Mouse (Mus musculus) cerebellum, postnatal 36 days (tissue): ENCODE results near the gene Uqcc3.
"Not testable (repeated sequence)": the region's sequence is repeated elsewhere in the genome, so short reads cannot be mapped to it uniquely, and the experiment has no call there.

Source experiments
- DNase-seq, 2 experiments: peaks; one replicate each; pipeline ENCODE4 v3.0.0; 2021 to 2022; ENCODE audit warnings: mixed read lengths in 2 of 2

The Uqcc3 gene

DNA sequence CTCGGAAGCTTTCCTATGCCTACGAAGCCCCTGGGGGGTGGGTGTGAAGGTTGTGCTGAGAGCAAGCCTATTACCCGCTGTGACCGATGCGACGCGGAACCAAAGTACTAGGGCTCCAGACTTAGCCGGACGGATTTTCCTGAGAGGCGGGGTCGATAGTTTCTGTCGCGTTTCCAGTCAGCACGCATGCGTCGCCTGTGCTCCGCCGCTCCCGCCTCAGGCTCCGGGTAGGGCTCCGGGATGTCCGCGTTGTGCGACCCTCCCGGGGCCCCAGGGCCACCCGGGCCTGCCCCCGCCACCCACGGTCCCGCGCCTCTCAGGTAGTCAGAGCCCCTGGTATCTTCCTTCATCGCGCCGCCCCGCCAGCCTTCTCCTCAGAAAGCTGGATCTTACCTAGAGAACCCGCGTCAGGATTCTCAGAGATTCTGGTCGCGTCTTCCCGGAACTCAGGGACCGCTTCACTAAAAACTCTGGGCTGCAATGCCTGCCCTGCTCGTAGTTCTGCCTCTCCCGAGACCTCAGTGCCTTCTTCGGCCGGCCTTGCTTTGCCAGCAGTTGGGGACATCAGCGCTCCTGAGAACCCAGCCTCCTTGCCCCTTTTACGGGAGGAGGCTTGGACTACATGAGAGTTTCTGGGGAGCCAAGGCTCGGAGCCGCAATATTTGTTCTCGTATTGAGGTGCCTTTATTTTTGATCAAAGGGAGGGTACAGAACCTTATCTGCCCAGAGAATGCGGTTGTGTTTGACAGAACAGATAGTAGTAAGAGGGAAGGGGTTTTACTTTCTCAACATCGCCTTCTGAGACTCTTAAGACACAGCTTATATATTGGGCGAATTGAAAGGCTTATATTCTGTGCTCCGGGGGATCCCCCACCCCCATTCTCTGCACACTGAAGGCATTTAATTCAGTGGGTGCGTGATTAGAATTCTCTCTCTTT is 12.4 kb upstream of the Uqcc3 start, which contains the start of gene Ints5:
TSS of gene Ints5 (plus strand) at position 177 of the 938 bp plus-strand sequence.
- DNase-seq = peak; percentile 86 to 90

DNA sequence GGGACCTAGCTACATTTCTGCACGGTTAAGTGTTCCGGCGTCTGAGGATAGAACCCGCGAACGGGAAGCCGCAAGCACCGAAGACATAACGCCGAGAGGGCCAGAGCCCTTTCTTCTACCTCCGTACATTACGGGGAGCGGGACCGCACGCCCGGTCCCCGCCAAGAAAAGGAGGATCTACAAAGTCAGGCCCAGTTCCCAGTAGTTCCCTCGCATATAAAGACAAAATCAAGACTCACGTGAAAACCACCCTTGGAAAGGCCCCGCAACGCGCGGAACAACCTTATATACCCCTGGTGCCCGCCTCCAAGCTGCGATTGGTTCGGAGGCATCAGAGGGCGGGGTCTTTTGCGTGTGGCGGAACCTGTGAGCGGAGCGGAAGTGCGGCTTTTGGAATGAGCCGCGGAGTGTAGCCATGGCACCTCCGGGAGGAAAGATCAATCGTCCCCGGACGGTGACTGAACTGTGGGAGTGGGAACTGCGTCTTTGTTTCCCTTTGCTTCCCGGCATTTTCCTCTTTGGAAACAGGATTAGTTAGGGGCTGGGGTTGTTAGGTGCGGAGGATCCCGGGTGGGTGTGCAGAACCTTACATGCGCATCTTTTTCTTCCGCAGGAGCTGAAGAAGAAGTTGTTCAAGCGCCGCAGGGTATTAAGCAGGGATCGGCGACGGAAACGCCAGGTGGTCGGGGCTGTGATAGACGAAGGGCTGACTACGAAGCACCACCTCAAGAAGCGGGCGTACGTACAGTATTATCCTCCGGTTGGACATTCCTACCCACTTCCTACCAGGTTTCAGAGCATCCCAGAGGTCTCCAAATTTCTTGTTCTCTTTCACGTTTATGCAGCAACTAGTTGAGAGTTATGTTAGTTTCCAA is 8.0 kb upstream of the Uqcc3 start, which contains the start of the genes 1810009A15Rik and Gm49416:
TSS of gene 1810009A15Rik (plus strand) at position 343 of the 875 bp plus-strand sequence.
TSS of gene Gm49416 (plus strand) at position 416 of the 875 bp plus-strand sequence.
- peak; percentile 93 for DNase-seq

DNA sequence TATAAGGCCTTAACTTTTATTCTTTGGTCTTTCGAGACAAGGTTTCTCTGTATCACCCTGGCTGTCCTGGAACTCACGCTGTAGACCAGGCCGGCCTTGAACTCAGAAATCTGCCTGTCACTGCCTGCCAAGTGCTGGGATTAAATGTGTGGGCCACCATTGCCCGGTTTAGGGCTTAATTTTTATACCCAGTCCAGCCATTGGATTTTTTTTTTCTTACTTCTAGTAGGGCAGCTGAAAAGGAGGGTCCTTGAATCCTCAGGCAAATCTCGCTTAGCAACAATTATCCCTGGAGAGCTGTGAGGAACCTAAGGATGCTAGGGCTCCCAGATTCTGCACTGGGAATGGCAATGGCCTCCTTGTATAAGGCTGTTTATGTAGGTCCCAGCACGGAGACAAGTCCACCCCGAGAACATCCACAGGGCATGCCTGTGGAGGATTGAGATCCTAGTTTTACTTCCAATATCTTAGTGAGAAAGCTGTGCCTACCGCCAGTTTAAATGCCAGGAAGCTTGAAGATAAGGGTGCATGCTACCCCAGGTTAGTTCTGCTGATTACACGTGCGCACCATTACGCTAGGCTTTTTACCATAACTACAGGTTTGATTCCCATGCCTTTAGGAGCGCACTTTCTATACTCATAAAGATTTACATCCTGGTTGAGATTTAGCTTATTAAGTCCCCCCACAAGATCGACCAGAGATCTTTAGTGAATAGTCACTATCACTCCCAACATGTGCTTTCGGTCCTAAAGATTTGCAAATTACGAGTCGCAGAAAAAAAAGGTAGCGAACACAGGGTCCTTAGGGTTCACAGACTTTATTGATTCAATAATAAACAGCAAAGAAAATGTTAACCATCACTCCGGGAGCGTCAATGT is 7.1 kb upstream of the Uqcc3 start:
- DNase-seq = no peak

DNA sequence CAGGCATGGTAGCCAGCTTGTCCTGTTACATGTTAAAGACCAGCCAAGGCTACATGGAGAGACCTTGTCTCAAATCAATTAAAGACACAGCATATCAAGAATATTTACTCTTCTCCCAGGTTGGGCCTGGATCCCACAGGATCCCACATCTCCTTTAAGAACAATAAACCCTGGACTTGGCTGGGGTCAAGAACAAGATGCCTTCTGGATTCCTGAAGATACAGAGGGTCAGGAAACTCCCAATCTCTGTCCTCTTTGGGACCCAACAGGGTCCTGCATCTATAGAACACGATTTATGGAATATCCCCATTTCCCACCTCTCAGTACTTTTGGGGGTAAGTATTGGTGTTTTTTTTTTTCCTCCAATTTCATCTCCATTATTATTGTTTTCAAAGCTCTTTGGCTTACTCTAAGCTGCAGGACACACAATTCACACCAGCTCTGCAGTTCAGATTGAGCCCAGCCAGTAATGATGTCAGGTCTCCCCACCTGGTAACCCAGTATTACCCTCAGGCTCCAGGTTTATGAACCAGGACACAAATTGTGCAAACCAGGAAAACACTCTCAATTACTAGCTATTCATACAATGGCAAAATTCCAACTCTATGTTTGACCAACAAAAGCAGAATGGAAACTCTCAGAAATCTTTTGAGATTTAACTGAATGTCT is 6.3 kb upstream of the Uqcc3 start:
- no peak for DNase-seq

DNA sequence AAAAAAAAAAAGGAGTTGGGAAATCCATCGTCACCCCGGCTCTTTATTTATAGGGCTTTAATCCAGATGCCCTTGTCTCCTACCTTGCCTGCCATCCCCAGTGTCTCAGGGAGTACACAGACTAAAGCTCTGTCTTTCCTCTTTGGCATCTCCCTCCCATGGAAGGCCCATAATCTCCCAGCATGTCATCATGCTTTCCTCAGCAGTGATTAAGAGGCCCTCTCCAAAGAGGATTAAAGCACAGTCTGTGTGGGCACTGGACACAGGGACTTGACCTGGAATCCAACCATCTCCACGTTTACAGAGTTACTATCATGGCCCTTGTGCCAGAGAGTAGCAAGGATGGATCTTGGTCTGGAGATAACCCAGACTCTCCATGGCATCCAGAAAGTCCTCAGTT is 2.9 kb upstream of the Uqcc3 start, which contains the start of the genes Lbhd1 and Gm49403:
TSS of gene Lbhd1 (plus strand) at position 117 of the 400 bp plus-strand sequence.
TSS of gene Gm49403 (plus strand) at position 315 of the 400 bp plus-strand sequence.
- DNase-seq = no peak

DNA sequence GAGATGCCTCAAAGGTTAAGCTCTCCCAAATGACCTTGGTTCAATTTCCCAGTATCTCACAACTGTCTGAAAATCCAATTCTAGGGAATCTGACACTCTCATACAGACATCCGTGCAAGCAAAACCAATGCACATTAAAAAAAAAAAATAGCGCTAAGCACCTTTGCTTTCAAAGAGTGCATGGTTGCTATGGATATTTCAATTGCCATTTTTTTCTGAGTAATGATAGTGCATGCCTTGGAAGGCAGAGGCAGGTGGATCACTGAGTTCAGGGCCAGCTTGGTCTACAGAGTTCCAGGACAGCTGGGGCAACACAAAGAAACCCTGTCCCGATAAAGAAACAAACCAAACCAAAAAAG is 290 bp upstream of the Uqcc3 start:
- no peak for DNase-seq

DNA sequence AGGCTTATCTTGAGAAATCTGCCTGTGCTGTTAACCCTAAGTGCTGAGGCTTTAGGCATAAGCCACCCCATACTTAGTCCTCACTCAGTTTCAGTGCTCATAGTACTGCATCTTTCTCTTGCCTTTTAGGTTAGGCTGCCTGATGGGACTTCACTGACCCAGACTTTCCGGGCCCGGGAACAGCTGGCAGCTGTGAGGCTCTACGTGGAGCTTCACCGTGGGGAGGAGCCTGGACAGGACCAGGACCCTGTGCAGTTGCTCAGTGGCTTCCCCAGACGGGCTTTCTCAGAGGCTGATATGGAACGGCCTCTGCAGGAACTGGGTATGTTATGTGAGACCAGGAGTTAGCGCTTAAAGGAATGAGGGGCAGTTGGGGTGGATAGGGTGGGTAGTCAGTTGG is 5.7 kb downstream of the Uqcc3 start:
- no peak for DNase-seq

DNA sequence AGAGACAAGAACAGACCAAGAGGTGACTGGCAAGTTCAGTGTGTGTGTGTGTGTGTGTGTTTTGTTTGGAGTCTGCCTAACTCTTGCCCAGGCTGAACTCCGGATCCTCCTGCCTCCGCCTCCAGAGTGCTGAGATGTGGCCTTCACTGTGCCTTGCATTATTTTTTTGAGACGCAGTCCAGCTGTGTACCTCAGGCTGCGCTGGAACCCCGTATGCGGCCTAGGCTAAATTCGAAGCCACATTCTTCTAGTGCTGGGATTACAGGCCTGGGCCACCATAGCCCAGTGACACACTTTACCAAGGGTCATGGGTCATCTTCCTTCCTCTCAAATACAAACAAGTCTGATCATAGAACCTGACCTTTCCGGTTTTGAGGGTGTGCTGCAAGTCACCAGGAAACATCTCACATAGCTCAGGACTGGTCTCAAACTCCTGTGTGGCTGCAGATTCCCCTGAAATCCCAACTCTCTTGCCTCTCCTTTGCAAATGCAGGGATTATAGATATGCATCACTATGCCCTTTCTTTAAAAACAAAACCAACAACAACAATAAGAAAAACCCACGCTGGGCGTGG is 8.4 kb downstream of the Uqcc3 start:
- no peak for DNase-seq

DNA sequence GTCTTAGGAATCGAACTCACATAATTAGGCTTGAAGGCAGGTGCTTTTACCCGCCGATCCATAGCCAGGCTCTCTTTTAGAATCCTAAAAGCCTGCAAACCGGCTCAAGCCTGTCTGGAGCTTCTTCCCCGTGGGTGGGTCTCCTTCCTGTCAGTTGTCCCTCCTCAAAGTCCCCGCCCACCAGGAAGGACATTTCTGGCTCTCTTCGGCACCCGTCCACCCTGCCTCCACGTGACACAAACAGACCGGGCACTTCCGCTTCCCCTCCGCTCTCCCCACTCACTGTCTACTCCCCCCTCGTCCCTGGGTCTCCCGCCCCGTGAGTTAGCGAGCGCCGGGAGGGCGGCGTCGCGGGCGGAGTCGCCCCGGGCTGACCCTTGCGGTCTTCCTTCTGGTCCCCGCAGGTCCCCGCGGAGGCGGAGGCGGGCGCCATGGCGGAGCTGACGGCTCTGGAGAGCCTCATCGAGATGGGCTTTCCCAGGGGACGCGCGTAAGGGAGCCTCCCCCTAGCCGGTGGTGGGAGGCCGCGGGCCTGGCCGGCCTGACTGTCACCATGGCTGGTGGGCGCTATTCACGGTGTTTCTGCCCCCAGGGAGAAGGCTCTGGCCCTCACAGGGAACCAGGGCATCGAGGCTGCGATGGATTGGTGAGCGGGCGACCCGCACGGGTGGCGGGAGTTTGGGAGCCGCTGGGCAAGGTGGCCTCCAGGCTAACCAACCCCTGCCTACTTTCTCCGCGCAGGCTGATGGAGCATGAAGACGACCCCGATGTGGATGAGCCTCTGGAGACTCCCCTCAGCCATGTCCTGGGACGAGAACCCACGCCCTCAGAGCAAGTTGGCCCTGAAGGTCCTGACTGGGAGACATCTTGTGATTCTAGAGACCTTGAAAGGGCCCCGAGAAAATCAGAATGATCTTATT is 9.2 kb downstream of the Uqcc3 start, which contains the start of gene Ubxn1:
TSS of gene Ubxn1 (plus strand) at position 230 of the 920 bp plus-strand sequence.
- DNase-seq = peak; percentile 97 to 98

DNA sequence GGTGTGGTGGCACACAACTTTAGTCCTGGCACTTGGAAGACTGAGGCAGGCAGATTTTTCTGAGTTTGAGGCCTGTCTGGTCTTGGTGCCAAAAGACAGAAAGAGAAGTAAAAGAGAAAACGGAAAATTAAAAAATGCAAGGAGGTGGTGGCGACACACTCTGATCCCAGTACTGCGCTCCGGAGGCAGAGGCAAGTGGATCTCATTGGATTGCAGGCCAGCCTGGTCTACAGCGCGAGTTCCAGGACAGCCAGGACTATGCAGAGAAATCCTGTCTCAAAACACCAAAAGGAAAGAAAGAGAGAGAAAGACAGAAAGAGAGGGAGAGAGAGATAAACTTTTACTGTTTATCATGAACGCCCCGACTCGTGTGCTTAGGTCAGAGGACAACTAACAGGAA is 9.9 kb downstream of the Uqcc3 start:
- no peak for DNase-seq

DNA sequence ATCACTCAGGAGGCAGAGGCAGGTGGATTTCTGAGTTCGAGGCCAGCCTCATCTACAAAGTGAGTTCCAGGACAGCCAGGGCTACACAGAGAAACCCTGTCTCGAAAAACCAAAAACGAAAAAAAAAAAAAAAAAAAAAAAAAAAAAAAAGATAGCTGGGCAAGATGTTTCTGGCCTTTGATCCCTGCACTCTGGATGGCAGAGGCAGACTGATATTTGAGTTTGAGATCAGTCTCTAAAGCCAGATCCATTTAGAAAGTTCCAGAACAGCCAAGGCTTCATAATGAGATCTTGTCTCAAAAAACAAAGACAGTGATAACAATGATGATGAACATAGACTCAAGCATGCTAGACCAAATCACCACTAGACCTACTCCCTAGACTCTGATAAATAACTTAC is 10.3 kb downstream of the Uqcc3 start:
- DNase-seq = not testable (repeated sequence)

DNA sequence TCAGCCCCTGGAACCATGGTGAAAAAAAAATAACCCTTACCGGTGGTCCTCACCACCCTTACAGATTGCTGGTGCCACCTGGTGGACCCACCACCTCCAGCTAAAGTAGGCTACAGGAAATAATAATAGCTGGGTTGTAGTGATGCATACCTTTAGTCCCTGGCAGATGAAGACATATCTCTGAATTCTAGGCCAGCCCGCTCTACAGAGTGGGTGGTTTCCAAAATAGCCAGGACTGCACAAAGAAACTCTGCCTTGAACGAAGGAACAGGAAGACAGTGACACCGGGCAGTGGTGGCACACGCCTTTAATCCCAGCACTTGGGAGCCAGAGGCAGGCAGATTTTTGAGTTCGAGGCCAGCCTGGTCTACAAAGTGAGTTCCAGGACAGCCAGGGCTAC is 16.5 kb downstream of the Uqcc3 start:
- no peak for DNase-seq

DNA sequence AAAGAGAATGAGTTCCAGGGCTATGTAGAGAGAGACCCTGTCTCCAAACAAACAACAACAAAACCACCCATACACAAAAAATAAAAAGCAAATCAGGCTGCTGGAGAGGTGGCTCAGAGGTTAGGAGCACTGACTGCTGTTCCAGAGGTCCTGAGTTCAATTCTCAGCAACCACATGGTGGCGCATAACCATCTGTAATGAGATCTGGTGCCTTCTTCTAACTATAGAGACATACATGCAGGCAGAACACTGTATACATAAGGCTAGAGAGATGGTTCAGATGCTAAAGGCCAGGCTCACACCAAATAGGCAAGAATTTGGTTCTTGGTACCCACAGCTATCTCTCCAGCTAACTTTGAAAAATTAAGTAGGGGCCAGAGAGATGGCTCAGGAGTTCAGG is 21.7 kb downstream of the Uqcc3 start:
- DNase-seq = peak; percentile 31 to 33

DNA sequence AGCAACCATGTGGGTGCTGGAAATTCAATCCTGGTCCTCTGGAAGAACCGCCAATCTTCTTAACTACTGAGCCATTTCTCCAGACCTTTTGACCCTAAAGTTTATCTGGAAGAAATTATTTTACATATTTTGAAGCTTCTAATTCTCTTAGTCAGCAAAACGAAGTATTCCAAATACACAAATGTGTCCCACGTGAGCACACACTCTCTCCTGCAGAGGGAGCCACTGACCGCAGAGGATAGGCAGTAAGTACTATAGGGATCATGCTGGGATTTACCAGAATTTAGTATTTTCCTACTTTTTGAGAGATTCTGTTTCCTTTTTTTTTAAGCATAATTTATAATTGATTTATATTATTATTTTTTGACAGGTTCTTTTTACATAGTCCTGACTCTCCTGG is 23.0 kb downstream of the Uqcc3 start:
- DNase-seq = peak in 1 of 2 experiments; percentile 33

DNA sequence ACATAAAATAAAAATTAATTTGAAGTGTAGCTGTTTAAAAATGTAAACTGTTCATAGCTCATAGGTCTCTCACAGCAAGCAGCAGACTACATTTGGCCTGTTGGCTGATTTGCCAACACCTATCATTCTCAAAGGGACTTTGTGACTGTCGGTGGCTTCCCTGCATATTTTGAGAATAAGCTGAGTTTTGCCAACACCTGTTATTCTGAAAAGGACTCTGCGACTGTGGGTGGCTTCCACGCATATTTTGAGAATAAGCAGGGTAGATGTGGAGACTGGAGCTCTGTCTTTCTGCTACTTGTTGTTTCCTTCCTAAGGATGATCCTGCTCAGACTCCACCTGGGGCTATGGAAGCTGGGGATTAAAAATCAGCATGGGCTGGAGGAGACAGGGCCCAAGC is 27.6 kb downstream of the Uqcc3 start:
- DNase-seq = no peak

DNA sequence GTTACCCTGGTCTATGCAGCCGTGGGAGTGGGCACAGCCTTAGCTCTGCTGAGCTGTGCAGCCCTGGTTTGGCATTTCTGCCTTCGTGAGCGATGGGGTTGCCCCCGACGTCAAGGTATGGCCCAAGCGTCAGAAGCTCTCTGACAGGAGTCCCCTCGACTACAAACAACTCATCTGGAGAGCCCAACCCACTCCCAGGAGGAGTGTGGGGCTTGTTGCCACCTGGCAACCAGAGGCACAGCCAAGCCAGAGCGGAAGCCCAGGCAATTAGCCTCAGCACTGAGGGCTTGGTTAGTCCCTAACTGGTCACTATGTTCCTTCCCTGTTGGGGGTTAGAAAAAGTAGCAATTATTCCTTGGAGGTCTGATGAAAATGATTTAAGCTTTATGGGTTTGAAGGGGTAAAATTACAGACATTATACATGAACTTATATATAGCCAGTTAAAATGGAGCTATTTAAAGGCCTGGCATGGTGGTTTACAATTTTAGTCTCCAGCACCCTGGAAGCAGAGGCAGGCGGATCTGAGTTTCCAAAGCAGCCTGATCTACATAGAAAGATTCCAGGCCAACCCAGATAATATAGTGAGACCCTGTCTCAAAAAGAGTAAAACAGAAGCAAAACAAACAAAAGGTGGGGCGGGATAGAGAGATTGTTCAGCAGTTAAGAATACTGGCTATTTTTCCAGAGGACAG is 28.3 kb downstream of the Uqcc3 start:
- no peak for DNase-seq

DNA sequence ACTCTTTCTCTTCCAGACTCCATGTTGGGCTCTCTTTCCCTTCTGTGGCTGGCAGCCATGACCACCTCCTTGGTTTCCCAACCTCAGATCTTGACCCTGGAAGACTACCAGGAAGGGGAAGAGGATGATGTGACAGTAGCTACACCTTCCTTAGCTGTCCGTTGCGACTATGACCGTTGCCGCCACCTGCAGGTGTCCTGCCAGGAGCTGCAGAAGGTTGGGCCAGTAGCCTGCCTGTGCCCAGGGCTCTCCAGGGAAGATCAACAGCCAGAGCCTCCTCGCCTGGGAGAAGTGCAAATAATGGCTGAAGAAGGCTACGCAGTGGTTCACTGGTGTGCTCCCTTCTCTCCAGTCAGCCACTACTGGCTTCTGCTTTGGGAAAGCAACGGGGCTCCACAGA is 29.1 kb downstream of the Uqcc3 start:
- DNase-seq = no peak

DNA sequence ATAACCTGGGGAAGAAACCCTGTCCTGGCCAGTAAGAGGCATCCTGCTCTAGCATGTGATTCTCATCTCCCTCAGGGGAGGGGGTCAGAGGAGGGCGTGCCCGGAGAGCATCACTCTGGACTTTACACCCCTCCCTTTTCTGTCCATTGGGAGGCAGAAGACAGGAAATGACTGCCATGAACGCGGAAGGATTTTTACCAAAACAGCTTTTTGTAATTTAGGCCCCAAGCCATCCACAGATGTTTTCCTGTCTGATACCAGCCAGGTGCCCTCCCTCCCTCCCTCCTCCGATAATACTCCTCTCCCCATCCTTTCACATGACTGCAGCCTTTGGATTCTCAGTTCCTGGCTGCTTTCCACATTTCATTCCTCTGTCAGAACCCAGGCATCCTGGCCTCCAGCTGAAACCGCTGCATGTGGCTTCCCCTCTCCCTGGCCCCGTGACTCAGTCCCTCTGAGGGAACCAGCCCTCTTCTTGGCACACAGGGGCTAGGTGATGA is 30.3 kb downstream of the Uqcc3 start, which contains the start of gene Lrrn4cl:
TSS of gene Lrrn4cl (plus strand) at position 367 of the 500 bp plus-strand sequence.
- no peak for DNase-seq

DNA sequence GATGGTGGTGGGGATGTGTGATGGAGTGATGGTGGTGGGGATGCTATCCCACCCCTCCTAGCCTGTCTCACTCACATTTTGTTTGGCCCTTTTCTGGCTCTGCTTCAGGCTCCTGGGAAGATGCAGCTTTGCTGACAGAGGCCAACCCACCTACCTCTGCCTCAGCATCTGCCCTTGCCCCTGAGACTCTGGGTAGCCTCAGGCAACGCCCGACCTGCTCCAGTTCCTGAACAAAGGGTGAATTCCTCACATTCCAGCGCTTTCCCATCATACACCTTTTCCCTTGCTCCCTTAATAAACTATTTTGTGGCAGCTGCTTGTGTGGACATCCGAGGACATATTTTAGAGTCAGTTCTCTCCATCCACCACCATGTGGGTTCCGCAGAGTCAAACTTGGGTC is 32.4 kb downstream of the Uqcc3 start:
- no peak for DNase-seq
